ENCODE assay signal across 13 mouse cellular contexts in the genomic region with DNA sequence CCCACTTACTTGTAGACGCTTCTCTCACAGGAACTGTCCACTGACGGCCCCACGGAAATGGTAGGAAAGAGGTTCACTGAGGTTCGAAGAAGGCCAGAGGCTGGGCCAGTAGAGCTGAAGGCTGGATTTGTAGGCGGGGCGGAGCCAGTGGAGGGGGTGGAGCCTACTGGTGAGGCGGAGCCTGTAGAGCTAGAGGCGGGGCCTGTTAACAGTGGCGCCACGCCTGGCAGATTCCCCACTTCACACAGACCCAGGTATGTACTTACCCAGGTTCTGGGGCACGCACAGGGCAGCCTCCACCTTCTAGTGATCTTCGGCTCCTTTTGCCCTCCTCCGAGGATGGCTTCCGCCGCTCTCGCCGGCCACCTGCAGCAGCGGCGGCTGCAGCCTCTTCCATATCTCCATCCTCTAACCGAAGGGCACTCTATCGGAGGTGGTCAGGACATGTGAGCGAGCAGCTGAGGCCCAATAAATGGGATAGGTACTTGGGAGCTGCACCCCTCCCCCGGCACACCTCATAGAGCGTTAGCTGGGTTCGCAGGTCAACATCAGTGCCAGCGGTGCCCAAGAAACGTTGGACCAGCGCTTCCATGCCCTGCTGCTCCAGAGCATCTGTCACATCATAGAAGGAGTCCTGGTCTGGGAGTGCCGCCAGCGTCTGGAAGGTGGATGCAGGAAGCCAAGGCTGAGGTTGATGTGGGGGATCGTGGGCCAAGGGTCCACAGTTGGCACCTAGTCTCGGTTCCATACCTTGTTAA. TPM values are rescaled to one million over a fixed set of nuclear protein-coding genes. Genes with fewer than 3 reads are reported as not detected.
DNase-seq lines count a peak whose midpoint lies in the region; ATAC-seq and TF ChIP-seq lines count a peak whose summit lies in the region.
"Had no signal": no experiment of that assay in that cellular context is flagged by ENCODE, and none has a peak within 500 bp of the region (broad histone marks: within the 10 kb centered on the region; RNA-seq: fewer than 3 reads in every experiment).

No protein-coding gene starts in this region.

- no peak for TF ChIP-seq CTCF in hindbrain, postnatal 0 days (IDR thresholded peaks at IDR 0.05; ENCODE audit: low read depth)

- no peak overlapping the region for H3K4me3 ChIP-seq in embryonic facial prominence, embryonic 11.5 days (ENCODE audit: low read depth, low read length)
- H3K4me3 ChIP-seq in embryonic facial prominence, embryonic 10.5 days, result no peak overlapping the region
- no peak overlapping the region for H3K4me3 ChIP-seq in neural tube, embryonic 11.5 days (ENCODE audit: low read depth, low read length)
- no peak overlapping the region for H3K4me3 ChIP-seq in hindbrain, postnatal 0 days (ENCODE audit: low read length)
- H3K4me3 ChIP-seq: embryonic facial prominence, embryonic 13.5 days; layer of hippocampus, adult 2 months; limb, embryonic 13.5 days had no signal

- no peaks in the 10 kb centered on the region for H3K9me3 ChIP-seq in embryonic facial prominence, embryonic 11.5 days (replicated peaks; ENCODE audit: control insufficient read depth, low read length)
- no peaks in the 10 kb centered on the region for H3K9me3 ChIP-seq in embryonic facial prominence, embryonic 10.5 days
- no peaks in the 10 kb centered on the region for H3K9me3 ChIP-seq in neural tube, embryonic 11.5 days (ENCODE audit: control insufficient read depth, low read length)
- no peaks in the 10 kb centered on the region for H3K9me3 ChIP-seq in hindbrain, postnatal 0 days (ENCODE audit: low read length)
- H3K9me3 ChIP-seq: embryonic facial prominence, embryonic 13.5 days; limb, embryonic 13.5 days had no signal

- no peak overlapping the region for H3K27ac ChIP-seq in embryonic facial prominence, embryonic 11.5 days (replicated peaks; ENCODE audit: low read depth, low read length)
- no peak overlapping the region for H3K27ac ChIP-seq in embryonic facial prominence, embryonic 10.5 days (replicated peaks)
- H3K27ac ChIP-seq in neural tube, embryonic 11.5 days (ENCODE audit: low read depth, low read length), result no peak overlapping the region
- no peak overlapping the region for H3K27ac ChIP-seq in hindbrain, postnatal 0 days
- H3K27ac ChIP-seq: embryonic facial prominence, embryonic 13.5 days; layer of hippocampus, adult 2 months; limb, embryonic 13.5 days had no signal

- H3K4me2 ChIP-seq in embryonic facial prominence, embryonic 11.5 days (ENCODE audit: low read depth, low read length), result no peak overlapping the region
- H3K4me2 ChIP-seq in neural tube, embryonic 11.5 days (ENCODE audit: low read depth), result no peak overlapping the region
- peak overlapping the region; percentile 1; the same call in 1 of the 2 replicates for H3K4me2 ChIP-seq in hindbrain, postnatal 0 days (ENCODE audit: low read depth, low read length)
- H3K4me2 ChIP-seq: embryonic facial prominence, embryonic 13.5 days; limb, embryonic 13.5 days had no signal

- H3K27me3 ChIP-seq in embryonic facial prominence, embryonic 11.5 days (ENCODE audit: control insufficient read depth, insufficient read depth, low read length), result no peaks in the 10 kb centered on the region
- 0 out of 2 replicates have a peak, but pooled peaks cover 3% of the 10 kb centered on the region for H3K27me3 ChIP-seq in embryonic facial prominence, embryonic 10.5 days (replicated peaks; ENCODE audit: low read depth, poor library complexity, severe bottlenecking)
- H3K27me3 ChIP-seq in neural tube, embryonic 11.5 days (ENCODE audit: control insufficient read depth, insufficient read depth, low read length), result no peaks in the 10 kb centered on the region
- H3K27me3 ChIP-seq in hindbrain, postnatal 0 days (ENCODE audit: insufficient read depth, low read length), result no peaks in the 10 kb centered on the region
- H3K27me3 ChIP-seq: embryonic facial prominence, embryonic 13.5 days; limb, embryonic 13.5 days had no signal

- no peak for DNase-seq in embryonic facial prominence, embryonic 11.5 days (ENCODE audit: low spot score)
- no peak for DNase-seq in embryonic facial prominence, embryonic 10.5 days (ENCODE audit: low spot score)
- DNase-seq in neural tube, embryonic 11.5 days (ENCODE audit: low spot score), result no peak
- DNase-seq in neural tube, embryonic 10.5 days (ENCODE audit: extremely low spot score, low spot score), result no peak
- DNase-seq in hindbrain, postnatal 0 days (ENCODE audit: low spot score), result peak; percentile 51
- DNase-seq in cerebellum, adult 8-10 months, result no peak
- no peak for DNase-seq in natural killer cell, adult 2 months (ENCODE audit: low spot score in 2 of 2)
- no peak for DNase-seq in gastrocnemius, postnatal 4 days (ENCODE audit: low spot score in 2 of 2)
- DNase-seq: gastrocnemius, postnatal 25 days; heart, postnatal 4 days had no signal

- ATAC-seq in embryonic facial prominence, embryonic 11.5 days (replicated peaks; ENCODE audit: insufficient number of reproducible peaks, low FRiP score, low TSS enrichment, low read depth), result peak; percentile 24; the same call in 1 of the 2 replicates
- 0 out of 2 replicates have a peak, but pooled peaks have one; percentile 16 for ATAC-seq in neural tube, embryonic 11.5 days (ENCODE audit: insufficient read depth, low FRiP score, low TSS enrichment)
- peak; percentile 67 for ATAC-seq in hindbrain, postnatal 0 days

- no peaks in the 10 kb centered on the region for H3K4me1 ChIP-seq in embryonic facial prominence, embryonic 11.5 days (ENCODE audit: control insufficient read depth, insufficient read depth, low read length)
- peaks cover 17% of the 10 kb centered on the region for H3K4me1 ChIP-seq in embryonic facial prominence, embryonic 10.5 days
- no peaks in the 10 kb centered on the region for H3K4me1 ChIP-seq in neural tube, embryonic 11.5 days (ENCODE audit: control insufficient read depth, insufficient read depth, low read length)
- H3K4me1 ChIP-seq in hindbrain, postnatal 0 days (ENCODE audit: insufficient read depth, low read length), result no peaks in the 10 kb centered on the region

- no peak overlapping the region for H3K9ac ChIP-seq in embryonic facial prominence, embryonic 11.5 days (replicated peaks; ENCODE audit: low read length)
- H3K9ac ChIP-seq in neural tube, embryonic 11.5 days (ENCODE audit: low read length), result no peak overlapping the region
- no peak overlapping the region for H3K9ac ChIP-seq in hindbrain, postnatal 0 days (replicated peaks; ENCODE audit: low read length)
- H3K9ac ChIP-seq: embryonic facial prominence, embryonic 13.5 days; limb, embryonic 13.5 days had no signal

- H3K36me3 ChIP-seq in embryonic facial prominence, embryonic 11.5 days (replicated peaks; ENCODE audit: control insufficient read depth, insufficient read depth, low read depth, low read length), result peaks cover 3% of the 10 kb centered on the region; the same call in 1 of the 2 replicates
- H3K36me3 ChIP-seq in embryonic facial prominence, embryonic 10.5 days (replicated peaks), result peaks cover 77% of the 10 kb centered on the region
- no peaks in the 10 kb centered on the region for H3K36me3 ChIP-seq in neural tube, embryonic 11.5 days (ENCODE audit: control insufficient read depth, insufficient read depth, low read length)
- no peaks in the 10 kb centered on the region for H3K36me3 ChIP-seq in hindbrain, postnatal 0 days (ENCODE audit: insufficient read depth, low read length)

- WGBS in embryonic facial prominence, embryonic 11.5 days, result 57% methylated on average over 32 of the region's 32 CpGs
- WGBS in embryonic facial prominence, embryonic 10.5 days, result 50% methylated on average over 32 of the region's 32 CpGs
- WGBS in neural tube, embryonic 11.5 days, result 45% methylated on average over 29 of the region's 32 CpGs
- 55% methylated on average over 32 of the region's 32 CpGs for WGBS in hindbrain, postnatal 0 days

RNA-seq across cellular contexts. Expression of gene Tmem208, which starts 10.4 kb away (rescaled TPM):
- 91.7 and 99.6 TPM in 2 replicates for polyA plus RNA-seq in embryonic facial prominence, embryonic 11.5 days (2014; fragmentation: Nextera tagmentation; extraction: Ambion mirVana)
- polyA plus RNA-seq in embryonic facial prominence, embryonic 10.5 days (2016; fragmentation: Nextera tagmentation; extraction: Ambion mirVana), result 93.0 and 99.4 TPM in 2 replicates
- 111 TPM in 2 replicates for polyA plus RNA-seq in neural tube, embryonic 11.5 days (2014; fragmentation: Nextera tagmentation; extraction: Ambion mirVana)
- total RNA-seq in hindbrain, postnatal 0 days (2014; rRNA removed), result 72.1 and 101 TPM in 2 replicates
- polyA plus RNA-seq in hindbrain, postnatal 0 days (2015; fragmentation: Nextera tagmentation; extraction: Ambion mirVana), result 138 and 143 TPM in 2 replicates
- 10 to 100 TPM; 28.7 to 29.5 TPM for total RNA-seq in gastrocnemius, postnatal 4 days (2021)

RNA-seq across cellular contexts. Expression of gene Lrrc29, which starts 10.5 kb away (rescaled TPM):
- polyA plus RNA-seq in embryonic facial prominence, embryonic 11.5 days (2014; fragmentation: Nextera tagmentation; extraction: Ambion mirVana), result 0.83 and 0.98 TPM in 2 replicates
- polyA plus RNA-seq in embryonic facial prominence, embryonic 10.5 days (2016; fragmentation: Nextera tagmentation; extraction: Ambion mirVana), result 1.3 TPM in 2 replicates
- 1.3 and 1.4 TPM in 2 replicates for polyA plus RNA-seq in neural tube, embryonic 11.5 days (2014; fragmentation: Nextera tagmentation; extraction: Ambion mirVana)
- total RNA-seq in hindbrain, postnatal 0 days (2014; rRNA removed), result 1.9 and 5.2 TPM in 2 replicates
- 3.1 and 4.1 TPM in 2 replicates for polyA plus RNA-seq in hindbrain, postnatal 0 days (2015; fragmentation: Nextera tagmentation; extraction: Ambion mirVana)
- 1 to 10 TPM; 3.6 to 4.1 TPM for total RNA-seq in gastrocnemius, postnatal 4 days (2021)

RNA-seq across cellular contexts. Expression of gene Fhod1, which starts 11.2 kb away (rescaled TPM):
- 1.8 and 2.6 TPM in 2 replicates for polyA plus RNA-seq in embryonic facial prominence, embryonic 11.5 days (2014; fragmentation: Nextera tagmentation; extraction: Ambion mirVana)
- 2.9 and 3.3 TPM in 2 replicates for polyA plus RNA-seq in embryonic facial prominence, embryonic 10.5 days (2016; fragmentation: Nextera tagmentation; extraction: Ambion mirVana)
- polyA plus RNA-seq in neural tube, embryonic 11.5 days (2014; fragmentation: Nextera tagmentation; extraction: Ambion mirVana), result 1.8 and 1.9 TPM in 2 replicates
- 3.1 and 3.2 TPM in 2 replicates for total RNA-seq in hindbrain, postnatal 0 days (2014; rRNA removed)
- polyA plus RNA-seq in hindbrain, postnatal 0 days (2015; fragmentation: Nextera tagmentation; extraction: Ambion mirVana), result 0.45 and 1.1 TPM in 2 replicates
- total RNA-seq in gastrocnemius, postnatal 4 days (2021), result 10 to 100 TPM; 12.4 to 14.2 TPM

RNA-seq across cellular contexts. Expression of gene Slc9a5, which starts 12.1 kb away (rescaled TPM):
- polyA plus RNA-seq in embryonic facial prominence, embryonic 11.5 days (2014; fragmentation: Nextera tagmentation; extraction: Ambion mirVana), result 3.8 and 4.0 TPM in 2 replicates
- polyA plus RNA-seq in embryonic facial prominence, embryonic 10.5 days (2016; fragmentation: Nextera tagmentation; extraction: Ambion mirVana), result 5.5 and 5.7 TPM in 2 replicates
- 4.1 TPM in 2 replicates for polyA plus RNA-seq in neural tube, embryonic 11.5 days (2014; fragmentation: Nextera tagmentation; extraction: Ambion mirVana)
- 24.2 and 28.6 TPM in 2 replicates for total RNA-seq in hindbrain, postnatal 0 days (2014; rRNA removed)
- 10.3 and 10.6 TPM in 2 replicates for polyA plus RNA-seq in hindbrain, postnatal 0 days (2015; fragmentation: Nextera tagmentation; extraction: Ambion mirVana)
- total RNA-seq in gastrocnemius, postnatal 4 days (2021), result 1 to 10 TPM; 4.0 to 4.2 TPM

RNA-seq across cellular contexts. Expression of gene Elmo3, which starts 31.2 kb away (rescaled TPM):
- 2.8 and 3.3 TPM in 2 replicates for polyA plus RNA-seq in embryonic facial prominence, embryonic 11.5 days (2014; fragmentation: Nextera tagmentation; extraction: Ambion mirVana)
- polyA plus RNA-seq in embryonic facial prominence, embryonic 10.5 days (2016; fragmentation: Nextera tagmentation; extraction: Ambion mirVana), result 2.7 and 3.5 TPM in 2 replicates
- polyA plus RNA-seq in neural tube, embryonic 11.5 days (2014; fragmentation: Nextera tagmentation; extraction: Ambion mirVana), result 1.0 and 1.9 TPM in 2 replicates
- 1.2 and 1.5 TPM in 2 replicates for total RNA-seq in hindbrain, postnatal 0 days (2014; rRNA removed)
- 1.6 and 1.7 TPM in 2 replicates for polyA plus RNA-seq in hindbrain, postnatal 0 days (2015; fragmentation: Nextera tagmentation; extraction: Ambion mirVana)
- total RNA-seq in gastrocnemius, postnatal 4 days (2021), result 1 to 10 TPM; 1.0 to 1.1 TPM

Comparison
In these comparisons a context has a peak if more than half of its experiments do, and no peak if none do; other contexts are left out.
1. ATAC-seq: peak in every context shown above with its lines; median percentile 67 in hindbrain, postnatal 0 days; 24 in embryonic facial prominence, embryonic 11.5 days; 16 in neural tube, embryonic 11.5 days.